Mouse (Mus musculus): ENCODE results near the gene Cerk. TPM values are rescaled to one million over a fixed set of nuclear protein-coding genes. Genes with fewer than 3 reads are reported as not detected.
"Not testable (repeated sequence)": the region's sequence is repeated elsewhere in the genome, so short reads cannot be mapped to it uniquely, and the experiment has no call there.

Gene Cerk
- polyA plus RNA-seq, 1 experiment = 61.7 TPM

DNA sequence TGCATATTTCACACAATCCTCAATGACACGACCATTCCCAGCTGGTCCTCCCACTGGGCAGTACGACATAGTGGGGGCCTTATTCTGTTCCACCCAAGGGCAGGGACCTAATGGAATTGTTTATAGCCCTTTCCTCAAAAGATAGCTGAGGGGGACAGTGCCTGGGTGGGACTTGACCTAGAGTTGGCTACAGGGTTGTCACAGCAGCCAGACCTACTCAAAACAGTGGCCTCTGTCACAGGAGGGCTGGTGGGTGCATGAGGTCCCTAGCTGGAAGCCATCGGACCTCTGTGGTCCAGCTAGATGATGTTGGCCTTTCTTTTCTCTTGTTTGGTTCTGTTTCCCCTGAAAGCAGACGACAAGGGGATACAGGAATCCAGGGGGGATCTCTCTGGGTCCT is 13.5 kb upstream of the Cerk start:
- Histone ChIP-seq H3K27me3 (ENCODE audit: control insufficient read depth, insufficient read depth, low read length) (no peaks in the 10 kb centered on the region), H3K4me3 (ENCODE audit: control insufficient read depth, low read depth, low read length) (no peak overlapping the region), H3K27ac (ENCODE audit: control insufficient read depth, insufficient read depth, low read depth, low read length) (no peak overlapping the region), H3K36me3 (ENCODE audit: control insufficient read depth, insufficient read depth, low read length) (no peaks in the 10 kb centered on the region), H3K4me1 (ENCODE audit: control insufficient read depth, insufficient read depth, low read length) (peaks cover 10% of the 10 kb centered on the region)
- TF ChIP-seq CTCF (IDR thresholded peaks at IDR 0.05; ENCODE audit: control insufficient read depth, insufficient read depth, insufficient replicate concordance, low read depth, low read length) = no peak
- TF ChIP-seq POLR2A (IDR thresholded peaks at IDR 0.05; ENCODE audit: control insufficient read depth, low read depth, low read length) = no peak

DNA sequence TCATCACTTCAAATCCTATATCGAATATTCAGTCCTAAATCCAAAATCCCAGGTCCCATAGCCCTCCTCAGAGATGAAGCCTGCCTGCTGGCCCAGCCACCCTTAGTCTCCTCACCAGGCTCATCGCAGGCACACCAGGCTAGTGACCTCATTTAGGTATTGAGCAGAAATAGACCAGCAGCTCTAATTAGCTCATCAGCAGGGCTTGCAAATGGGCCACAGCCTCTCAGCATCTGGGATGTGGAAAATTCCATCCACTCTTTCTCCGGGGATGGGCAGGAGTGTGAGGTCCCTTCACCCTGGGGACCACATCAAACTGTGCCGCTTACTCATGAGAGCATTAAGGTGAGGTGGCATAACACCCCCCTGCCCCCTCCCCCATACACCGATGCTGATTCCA is 13.1 kb upstream of the Cerk start:
- no peaks in the 10 kb centered on the region for H3K36me3 ChIP-seq (ENCODE audit: control insufficient read depth, insufficient read depth, low read length)
- H3K4me3 ChIP-seq (ENCODE audit: control insufficient read depth, low read depth, low read length) = no peak overlapping the region
- H3K27me3 ChIP-seq (ENCODE audit: control insufficient read depth, insufficient read depth, low read length) = no peaks in the 10 kb centered on the region
- H3K4me1 ChIP-seq (ENCODE audit: control insufficient read depth, insufficient read depth, low read length) = peaks cover 6% of the 10 kb centered on the region
- no peak for TF ChIP-seq POLR2A (IDR thresholded peaks at IDR 0.05; ENCODE audit: control insufficient read depth, low read depth, low read length)
- TF ChIP-seq CTCF (IDR thresholded peaks at IDR 0.05; ENCODE audit: control insufficient read depth, insufficient read depth, insufficient replicate concordance, low read depth, low read length) = no peak
- no peak overlapping the region for H3K27ac ChIP-seq (ENCODE audit: control insufficient read depth, insufficient read depth, low read depth, low read length)

DNA sequence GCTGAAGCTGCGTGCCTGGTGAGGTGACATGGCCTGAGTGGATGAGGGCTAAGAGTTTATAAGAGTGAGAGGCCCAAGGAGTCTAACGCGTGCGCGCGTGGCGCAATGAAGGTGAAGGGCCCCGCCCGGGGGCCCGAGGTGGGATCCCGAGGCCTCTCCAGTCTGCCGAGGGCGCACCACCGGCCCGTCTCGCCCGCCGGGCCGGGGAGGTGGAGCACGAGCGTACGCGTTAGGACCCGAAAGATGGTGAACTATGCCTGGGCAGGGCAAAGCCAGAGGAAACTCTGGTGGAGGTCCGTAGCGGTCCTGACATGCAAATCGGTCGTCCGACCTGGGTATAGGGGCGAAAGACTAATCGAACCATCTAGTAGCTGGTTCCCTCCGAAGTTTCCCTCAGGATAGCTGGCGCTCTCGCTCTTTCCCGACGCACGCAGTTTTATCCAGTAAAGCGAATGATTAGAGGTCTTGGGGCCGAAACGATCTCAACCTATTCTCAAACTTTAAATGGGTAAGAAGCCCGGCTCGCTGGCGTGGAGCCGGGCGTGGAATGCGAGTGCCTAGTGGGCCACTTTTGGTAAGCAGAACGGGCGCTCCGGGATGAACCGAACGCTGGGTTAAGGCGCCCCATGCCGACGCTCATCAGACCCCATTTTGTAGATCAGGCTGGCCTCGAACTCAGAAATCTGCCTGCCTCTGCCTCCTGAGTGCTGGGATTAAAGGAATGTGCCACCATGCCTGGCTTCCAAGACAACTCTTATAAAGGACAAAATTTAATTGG is 8.9 kb upstream of the Cerk start:
- H3K4me3 ChIP-seq (ENCODE audit: control insufficient read depth, low read depth, low read length); H3K4me1 ChIP-seq (ENCODE audit: control insufficient read depth, insufficient read depth, low read length); H3K27me3 ChIP-seq (ENCODE audit: control insufficient read depth, insufficient read depth, low read length); H3K27ac ChIP-seq (ENCODE audit: control insufficient read depth, insufficient read depth, low read depth, low read length); H3K36me3 ChIP-seq (ENCODE audit: control insufficient read depth, insufficient read depth, low read length): not testable (repeated sequence)

DNA sequence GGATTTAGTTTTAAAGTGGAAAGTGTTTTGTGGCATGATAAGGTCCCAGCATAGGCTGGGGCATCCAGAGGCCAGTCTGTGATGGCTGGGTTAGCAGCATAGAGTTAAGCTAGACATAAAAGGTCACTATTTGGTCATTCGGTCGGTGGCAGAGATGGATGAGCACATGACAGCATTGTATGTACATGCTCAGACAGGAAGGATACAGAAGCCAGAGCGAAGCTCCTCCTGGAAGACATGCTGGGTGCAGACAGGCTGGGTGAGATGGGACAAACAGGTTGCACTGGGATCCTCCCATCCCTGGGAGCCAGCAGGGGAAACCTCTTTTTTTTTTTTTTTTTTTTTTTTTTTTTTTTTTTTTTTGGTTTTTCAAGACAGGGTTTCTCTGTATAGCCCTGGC is 6.0 kb upstream of the Cerk start:
- no peak for TF ChIP-seq POLR2A (IDR thresholded peaks at IDR 0.05; ENCODE audit: control insufficient read depth, low read depth, low read length)
- no peak for TF ChIP-seq CTCF (IDR thresholded peaks at IDR 0.05; ENCODE audit: control insufficient read depth, insufficient read depth, insufficient replicate concordance, low read depth, low read length)
- Histone ChIP-seq H3K4me3 (ENCODE audit: control insufficient read depth, low read depth, low read length) (no peak overlapping the region), H3K4me1 (ENCODE audit: control insufficient read depth, insufficient read depth, low read length) (peaks cover 15% of the 10 kb centered on the region), H3K36me3 (ENCODE audit: control insufficient read depth, insufficient read depth, low read length) (no peaks in the 10 kb centered on the region), H3K27me3 (ENCODE audit: control insufficient read depth, insufficient read depth, low read length) (no peaks in the 10 kb centered on the region), H3K27ac (ENCODE audit: control insufficient read depth, insufficient read depth, low read depth, low read length) (no peak overlapping the region; the same call in 1 of the 2 replicates)

DNA sequence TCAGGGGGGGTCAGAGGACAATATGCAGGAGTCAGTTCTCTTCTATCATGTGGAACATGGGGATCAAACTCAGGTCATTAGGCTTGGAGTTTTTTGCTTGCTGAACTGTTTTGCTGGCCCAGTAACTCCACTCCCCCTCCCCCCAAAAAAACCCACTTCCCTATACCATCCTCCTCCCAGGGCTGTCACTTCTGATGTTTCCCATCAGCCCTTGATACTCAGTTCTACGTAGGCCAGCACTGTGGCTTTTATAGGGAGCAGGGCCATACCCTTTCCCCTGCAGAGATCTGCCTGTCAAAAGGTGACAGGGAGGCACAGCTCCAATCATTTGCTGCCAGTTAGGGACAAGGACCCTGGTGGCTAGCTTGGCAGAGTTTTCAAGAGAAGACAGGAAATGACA is 5.6 kb upstream of the Cerk start:
- H3K4me3 ChIP-seq (ENCODE audit: control insufficient read depth, low read depth, low read length) = no peak overlapping the region
- no peaks in the 10 kb centered on the region for H3K36me3 ChIP-seq (ENCODE audit: control insufficient read depth, insufficient read depth, low read length)
- no peak overlapping the region; the same call in 1 of the 2 replicates for H3K27ac ChIP-seq (ENCODE audit: control insufficient read depth, insufficient read depth, low read depth, low read length)
- peaks cover 15% of the 10 kb centered on the region for H3K4me1 ChIP-seq (ENCODE audit: control insufficient read depth, insufficient read depth, low read length)
- H3K27me3 ChIP-seq (ENCODE audit: control insufficient read depth, insufficient read depth, low read length) = no peaks in the 10 kb centered on the region
- TF ChIP-seq CTCF (IDR thresholded peaks at IDR 0.05; ENCODE audit: control insufficient read depth, insufficient read depth, insufficient replicate concordance, low read depth, low read length) (no peak), POLR2A (IDR thresholded peaks at IDR 0.05; ENCODE audit: control insufficient read depth, low read depth, low read length) (no peak)

DNA sequence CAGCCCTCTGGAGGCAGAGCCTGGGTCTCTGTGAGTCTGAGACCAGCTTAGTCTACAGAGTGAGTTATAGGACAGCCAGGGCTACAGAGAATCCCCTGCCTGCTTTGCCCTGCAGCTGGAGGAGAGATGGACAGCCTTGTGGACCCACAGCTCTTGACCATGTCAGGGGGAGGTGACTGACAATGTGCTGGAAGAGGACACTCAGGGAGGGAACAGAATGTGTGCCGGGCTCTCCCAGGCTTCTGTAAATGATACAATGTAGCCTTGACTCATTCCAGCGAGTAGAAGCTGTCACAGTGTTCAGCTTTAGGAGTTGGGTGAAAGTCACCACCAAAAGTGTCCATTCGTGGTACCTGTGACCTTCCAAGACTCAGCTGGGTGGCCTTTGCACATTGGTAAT is 4.4 kb upstream of the Cerk start:
- TF ChIP-seq POLR2A (IDR thresholded peaks at IDR 0.05; ENCODE audit: control insufficient read depth, low read depth, low read length) (no peak; the same call in 1 of the 2 replicates), CTCF (IDR thresholded peaks at IDR 0.05; ENCODE audit: control insufficient read depth, insufficient read depth, insufficient replicate concordance, low read depth, low read length) (no peak)
- peak overlapping the region; percentile 54; the same call in 1 of the 2 replicates for H3K27ac ChIP-seq (ENCODE audit: control insufficient read depth, insufficient read depth, low read depth, low read length)
- no peaks in the 10 kb centered on the region for H3K27me3 ChIP-seq (ENCODE audit: control insufficient read depth, insufficient read depth, low read length)
- H3K36me3 ChIP-seq (ENCODE audit: control insufficient read depth, insufficient read depth, low read length) = no peaks in the 10 kb centered on the region
- H3K4me1 ChIP-seq (ENCODE audit: control insufficient read depth, insufficient read depth, low read length) = peaks cover 21% of the 10 kb centered on the region
- H3K4me3 ChIP-seq (ENCODE audit: control insufficient read depth, low read depth, low read length) = no peak overlapping the region

DNA sequence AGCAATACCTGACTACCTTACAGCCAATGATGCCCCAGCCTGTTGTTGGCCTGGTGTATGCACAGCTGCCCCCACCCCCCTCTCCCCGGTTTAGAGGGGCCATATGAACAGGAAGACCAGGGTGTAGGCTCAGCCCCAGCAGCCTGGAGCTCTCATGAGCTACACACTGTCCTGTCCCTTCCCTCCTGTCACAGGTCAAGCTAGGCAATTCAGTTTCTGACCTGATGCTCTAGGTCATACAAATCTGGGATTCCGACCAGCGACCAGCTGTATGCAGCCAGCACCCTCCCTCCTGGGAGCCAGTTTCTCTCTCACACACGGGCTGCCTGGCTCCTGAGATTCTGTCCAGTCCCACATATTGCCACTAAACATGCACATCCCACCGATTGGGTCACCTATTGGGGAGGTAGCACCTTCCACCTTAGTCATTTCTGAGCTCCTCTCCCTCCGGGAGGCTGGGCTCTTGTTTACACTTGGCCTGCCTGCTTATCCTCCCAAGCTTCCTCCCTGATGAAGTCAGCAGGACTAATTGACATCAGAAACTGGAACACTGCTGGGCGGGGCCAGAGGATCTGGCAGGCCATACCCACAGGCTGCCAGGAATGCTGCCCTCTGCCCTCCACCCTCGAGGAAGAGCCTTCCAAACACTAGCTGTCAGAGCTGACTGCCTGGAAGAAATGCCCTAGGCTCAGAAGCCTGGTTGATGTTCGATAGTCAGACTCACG is 3.0 kb upstream of the Cerk start:
- Histone ChIP-seq H3K4me1 (ENCODE audit: control insufficient read depth, insufficient read depth, low read length) (peaks cover 25% of the 10 kb centered on the region), H3K27ac (ENCODE audit: control insufficient read depth, insufficient read depth, low read depth, low read length) (peak overlapping the region; percentile 78), H3K27me3 (ENCODE audit: control insufficient read depth, insufficient read depth, low read length) (no peaks in the 10 kb centered on the region), H3K4me3 (ENCODE audit: control insufficient read depth, low read depth, low read length) (no peak overlapping the region), H3K36me3 (ENCODE audit: control insufficient read depth, insufficient read depth, low read length) (no peaks in the 10 kb centered on the region)
- no peak for TF ChIP-seq POLR2A (IDR thresholded peaks at IDR 0.05; ENCODE audit: control insufficient read depth, low read depth, low read length)
- no peak for TF ChIP-seq CTCF (IDR thresholded peaks at IDR 0.05; ENCODE audit: control insufficient read depth, insufficient read depth, insufficient replicate concordance, low read depth, low read length)
